Mouse (Mus musculus): ENCODE data around the gene Osbpl8. TPM values are rescaled to one million over a fixed set of nuclear protein-coding genes. Genes with fewer than 3 reads are reported as not detected.

Osbpl8 gene
- polyA plus RNA-seq, 1 experiment = 10.7 TPM

DNA sequence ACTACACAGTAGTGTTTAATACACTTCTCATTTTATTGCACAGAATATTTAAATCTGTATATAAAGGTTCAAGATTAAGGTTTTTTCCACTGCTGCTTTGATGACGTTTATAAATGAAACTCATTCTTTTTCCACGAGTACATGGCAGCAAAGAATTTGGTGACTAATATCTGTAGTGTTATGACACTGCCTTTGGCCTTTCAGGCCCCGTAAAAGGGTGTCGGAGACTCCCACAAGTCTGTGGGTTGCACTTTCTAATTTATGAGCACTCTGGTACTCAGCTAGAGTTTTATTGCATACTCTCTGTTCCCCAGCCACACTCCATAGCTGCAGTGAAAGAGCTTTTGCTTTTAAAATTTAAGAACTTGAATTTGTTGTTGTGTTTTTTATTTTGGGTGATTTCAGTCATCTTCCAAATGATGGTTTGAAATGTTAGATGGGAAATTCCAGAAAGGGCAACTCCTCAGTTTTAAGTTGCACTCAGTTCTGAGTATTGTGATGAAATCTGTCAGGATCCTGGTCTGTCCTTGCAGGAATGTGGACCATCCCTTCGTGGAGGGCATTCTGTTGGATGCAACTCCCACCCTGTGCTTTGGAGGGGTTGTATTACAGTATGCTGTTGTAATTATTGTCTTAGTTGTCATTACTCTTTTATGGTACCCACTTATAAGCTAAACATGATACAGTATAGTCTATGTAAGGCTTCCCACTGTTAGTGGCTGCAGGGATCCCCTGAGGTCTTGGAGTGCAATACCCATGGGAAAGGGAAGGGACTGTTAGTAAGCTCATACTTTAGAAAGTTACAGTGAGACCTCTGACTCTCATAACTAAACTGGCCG is 70.1 kb downstream of the Osbpl8 start:
- DNase-seq (ENCODE audit: low spot score) = no peak

GRCm38 (mm10) chr10:111235289-111235570 is 70.7 kb downstream of the Osbpl8 start:
- DNase-seq (ENCODE audit: low spot score) = no peak

- no peak for DNase-seq (ENCODE audit: low spot score)
Measured at GRCm38 (mm10) chr10:111237434-111237833, 72.9 kb downstream of the Osbpl8 start.

GRCm38 (mm10) chr10:111242677-111243076 is 78.1 kb downstream of the Osbpl8 start:
- no peak for DNase-seq (ENCODE audit: low spot score)

- no peak for DNase-seq (ENCODE audit: low spot score)
Measured at GRCm38 (mm10) chr10:111247609-111248008, 83.1 kb downstream of the Osbpl8 start.

DNA sequence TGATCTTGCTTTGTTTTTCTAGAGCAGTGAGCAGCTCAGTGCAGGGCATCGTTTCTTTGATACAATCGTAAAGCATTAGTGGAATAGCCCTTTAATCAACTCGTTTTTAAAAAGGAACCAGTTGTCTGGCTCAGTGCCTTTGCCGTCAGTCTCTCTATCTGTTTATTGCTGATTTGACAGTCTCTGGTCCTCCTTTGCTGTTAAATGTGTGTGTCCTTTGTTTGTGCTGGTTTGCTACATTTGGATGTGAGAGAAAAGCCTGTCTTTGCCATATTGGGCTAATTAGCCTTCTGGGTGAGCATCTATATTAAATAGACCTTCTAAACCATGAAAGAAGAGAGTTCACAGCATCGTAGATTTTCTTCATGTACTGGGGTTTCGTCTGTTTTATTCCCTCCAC is 83.6 kb downstream of the Osbpl8 start:
- DNase-seq (ENCODE audit: low spot score) = no peak

DNA sequence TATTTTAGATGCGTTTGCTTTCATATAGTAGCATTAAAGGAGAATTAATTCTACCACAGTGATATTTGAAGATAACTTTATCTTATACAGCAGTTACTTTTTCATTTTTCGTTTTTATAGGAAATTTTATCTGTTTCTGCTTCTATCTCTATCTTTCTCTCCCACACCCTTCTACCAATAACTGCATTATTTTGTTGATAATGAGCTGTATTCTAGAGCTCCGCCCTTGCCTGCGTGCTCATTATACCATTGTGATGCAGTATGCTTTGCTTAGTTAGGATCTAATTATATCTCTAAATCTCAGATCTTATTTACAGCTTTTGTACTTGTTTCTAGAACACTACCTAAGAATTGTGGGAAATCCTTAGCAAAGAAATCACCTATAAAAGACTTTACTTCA is 85.6 kb downstream of the Osbpl8 start:
- no peak for DNase-seq (ENCODE audit: low spot score)

- DNase-seq (ENCODE audit: low spot score) = no peak
Measured at GRCm38 (mm10) chr10:111251666-111252065, 87.1 kb downstream of the Osbpl8 start.

DNA sequence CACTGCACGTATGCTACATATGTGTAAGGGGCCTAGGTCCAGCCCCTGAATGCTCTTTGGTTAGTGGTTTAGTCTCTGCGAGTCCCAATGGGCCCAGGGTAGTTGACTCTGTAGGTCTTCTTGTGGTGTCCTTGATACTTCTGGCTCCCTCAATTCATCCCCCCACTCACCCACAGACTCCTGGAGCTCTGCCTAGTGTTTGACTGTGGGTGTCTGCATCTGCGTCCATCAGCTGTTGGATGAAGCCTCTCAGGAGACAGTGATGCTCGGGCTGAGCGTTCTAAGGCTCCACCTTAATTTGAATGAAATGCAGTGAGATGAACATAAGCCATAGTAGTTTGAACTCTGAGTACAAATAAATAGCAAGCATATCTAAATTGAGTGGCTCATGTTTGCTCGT is 90.7 kb downstream of the Osbpl8 start:
- DNase-seq (ENCODE audit: low spot score) = no peak

DNA sequence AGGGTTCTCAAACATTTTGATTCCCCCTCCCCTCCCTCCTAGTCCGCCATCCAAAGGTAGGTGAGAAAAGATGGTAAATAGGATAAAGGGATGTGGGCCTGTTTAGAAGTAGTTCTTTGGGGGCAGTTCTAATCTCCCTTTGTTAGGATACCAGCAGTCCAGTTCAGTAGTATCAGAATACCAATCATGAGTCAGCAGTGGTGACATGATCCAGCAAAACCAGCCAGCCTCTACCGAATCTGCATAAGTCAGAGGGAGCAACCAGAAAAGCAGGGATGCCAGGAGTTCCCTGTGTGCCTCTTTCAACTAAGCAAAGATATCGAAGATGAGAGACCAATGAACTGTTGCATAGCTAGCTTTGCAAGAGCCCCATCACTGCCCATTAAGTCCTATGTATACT is 91.6 kb downstream of the Osbpl8 start:
- DNase-seq (ENCODE audit: low spot score) = no peak

- DNase-seq (ENCODE audit: low spot score) = no peak
Measured at GRCm38 (mm10) chr10:111257358-111257757, 92.8 kb downstream of the Osbpl8 start.

GRCm38 (mm10) chr10:111258256-111258655 is 93.7 kb downstream of the Osbpl8 start:
- DNase-seq (ENCODE audit: low spot score) = no peak

GRCm38 (mm10) chr10:111271687-111272086 is 107.1 kb downstream of the Osbpl8 start:
- no peak for DNase-seq (ENCODE audit: low spot score)

- DNase-seq (ENCODE audit: low spot score) = no peak
Measured at GRCm38 (mm10) chr10:111272905-111273304, 108.4 kb downstream of the Osbpl8 start.

- no peak for DNase-seq (ENCODE audit: low spot score)
Measured at GRCm38 (mm10) chr10:111273463-111274088, 109.0 kb downstream of the Osbpl8 start.

GRCm38 (mm10) chr10:111275822-111276221 is 111.3 kb downstream of the Osbpl8 start:
- DNase-seq (ENCODE audit: low spot score) = no peak

DNA sequence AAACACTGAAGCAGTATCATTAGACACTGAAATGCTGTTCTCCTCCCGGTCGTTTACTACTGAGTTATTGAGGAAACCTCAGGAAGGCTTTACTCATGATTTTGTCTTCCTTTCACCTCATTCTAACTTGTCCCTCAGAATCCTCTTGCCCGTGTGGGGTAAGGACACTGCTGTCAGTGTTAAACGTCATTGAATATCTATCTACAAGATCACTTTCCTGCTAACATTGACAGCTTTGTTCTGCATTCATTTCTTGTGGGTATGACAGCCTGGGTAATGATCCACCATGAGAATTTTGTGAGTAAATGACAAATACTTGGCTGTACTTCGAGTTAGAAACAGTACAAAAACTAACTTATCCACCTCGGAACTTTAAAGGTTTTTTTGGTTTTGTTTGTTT is 133.1 kb downstream of the Osbpl8 start:
- no peak for DNase-seq (ENCODE audit: low spot score)

GRCm38 (mm10) chr10:111298140-111299098 is 133.9 kb downstream of the Osbpl8 start, which contains the start of gene Bbs10:
Gene Bbs10 (plus strand): TSS chr10:111298679.
- DNase-seq (ENCODE audit: low spot score) = peak; percentile 81

DNA sequence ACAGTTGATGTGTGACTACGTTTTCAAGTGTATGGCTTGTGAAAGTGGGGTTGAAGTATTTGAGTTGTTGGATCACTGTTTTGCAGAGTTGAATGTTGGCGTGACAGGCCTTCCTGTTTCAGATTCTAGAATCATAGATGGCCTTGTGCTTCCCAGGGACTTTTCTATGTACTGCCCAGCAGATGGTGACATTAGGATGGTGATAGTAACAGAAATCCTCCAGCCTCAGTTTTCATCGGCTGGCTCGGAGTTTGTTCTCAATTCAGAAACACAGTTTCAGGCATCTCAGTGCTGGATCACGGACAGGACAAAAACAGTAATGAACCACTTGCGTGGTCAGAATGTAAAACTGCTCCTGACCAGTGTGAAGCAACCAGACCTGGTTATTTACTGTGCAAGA is 135.0 kb downstream of the Osbpl8 start:
- DNase-seq (ENCODE audit: low spot score) = no peak

- DNase-seq (ENCODE audit: low spot score) = no peak
Measured at GRCm38 (mm10) chr10:111301041-111301440, 136.5 kb downstream of the Osbpl8 start.

DNA sequence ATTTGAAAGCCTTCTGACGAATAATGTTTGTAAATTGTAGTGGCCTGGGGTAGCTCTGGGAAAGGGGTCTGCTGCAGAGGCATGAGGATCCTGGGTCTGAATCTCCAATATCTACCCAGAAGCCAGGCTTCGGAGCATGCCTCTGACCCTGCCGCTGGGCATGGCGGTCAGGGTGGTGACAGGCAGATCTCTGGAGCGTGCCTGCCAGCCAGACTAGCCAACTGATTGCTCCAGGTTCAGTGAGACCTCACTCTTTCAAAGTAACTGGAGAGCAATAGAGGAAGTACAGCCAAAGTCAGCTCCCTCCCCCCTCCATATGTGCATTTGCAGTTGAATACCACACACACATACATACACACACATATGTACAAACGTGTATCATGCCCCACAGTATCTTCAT is 137.9 kb downstream of the Osbpl8 start:
- no peak for DNase-seq (ENCODE audit: low spot score)

DNA sequence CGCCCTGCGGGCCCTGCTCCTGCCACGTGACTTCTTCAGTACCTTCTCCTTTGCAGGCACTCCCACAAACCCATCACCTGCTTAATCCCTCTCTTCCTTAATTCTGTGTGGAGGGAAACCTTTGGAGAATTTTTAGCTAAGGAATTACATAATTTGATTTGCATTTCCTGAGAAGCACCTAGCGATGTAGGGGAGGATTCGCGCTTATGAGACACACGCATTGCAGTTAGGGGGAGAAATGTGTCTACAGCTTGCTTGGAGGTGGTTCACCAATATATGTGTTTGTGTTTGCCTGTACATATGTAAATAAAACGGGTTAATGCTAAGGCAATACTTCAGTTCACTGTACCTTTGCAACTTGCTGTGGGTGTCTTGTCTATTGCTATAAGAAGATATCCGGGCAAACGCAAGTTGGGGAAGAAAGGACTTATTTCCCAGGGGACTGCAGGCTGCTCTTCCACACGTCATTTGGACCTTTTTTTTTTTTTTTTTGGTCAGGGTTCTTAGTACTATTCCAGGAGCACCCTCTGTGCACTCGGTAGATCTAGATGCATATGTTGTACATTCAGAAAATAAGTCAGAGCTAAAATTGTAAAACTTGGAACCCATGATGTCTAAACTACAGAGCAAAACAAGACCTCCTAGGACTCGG is 144.4 kb downstream of the Osbpl8 start:
- DNase-seq (ENCODE audit: low spot score) = no peak

Measured in urinary bladder, adult 2 months (tissue).